Mouse (Mus musculus): ENCODE measurements at regions not wholly inside any gene's neighbourhood (a gene's known extent, or its start where the extent isn't known, plus 50 kb on each side); places are given as distances from the start of the nearest gene placed in this dataset.
"Not testable (repeated sequence)": the region's sequence is repeated elsewhere in the genome, so short reads cannot be mapped to it uniquely, and the experiment has no call there.

DNA sequence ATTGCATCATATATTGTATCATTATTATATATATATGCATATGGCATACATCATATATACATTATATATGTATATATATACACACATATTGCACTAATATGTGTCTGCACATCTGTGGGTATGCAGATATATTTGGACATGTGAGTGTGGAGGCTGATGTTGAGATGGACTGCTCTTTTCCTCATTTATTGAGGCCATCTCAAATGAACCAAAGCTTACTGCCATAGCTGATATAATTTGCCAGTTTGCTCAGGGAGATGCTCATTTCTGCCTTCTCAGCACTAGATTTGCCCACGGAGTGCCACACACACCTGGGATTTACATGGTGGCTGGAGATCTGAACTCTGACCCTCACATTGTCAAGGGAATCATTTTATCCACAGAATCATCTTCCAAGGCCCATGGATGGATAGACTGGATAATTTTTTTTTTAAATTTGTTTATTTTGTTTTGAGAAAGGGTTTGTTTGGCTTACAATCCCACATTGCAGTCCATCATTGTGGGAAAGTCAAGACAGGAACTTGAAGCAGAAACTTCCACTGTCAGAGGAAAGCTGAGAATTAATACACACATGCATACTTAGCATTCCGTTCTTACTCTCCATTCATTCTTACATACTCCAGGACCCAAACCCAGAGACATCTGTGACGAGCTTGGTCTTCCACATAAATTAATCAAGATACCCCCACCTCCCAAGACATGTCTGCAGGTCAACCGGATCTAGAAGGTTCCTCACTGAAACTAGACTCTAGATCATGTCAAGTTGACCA, 77.9 kb upstream of the Cwc22 start:
- no peak for DNase-seq
- intact Hi-C loops (cut with DNase I) = loop anchor here (5.0 kb wide), 1 partner anchor 227 kb away; no protein-coding TSS in a partner anchor

DNA sequence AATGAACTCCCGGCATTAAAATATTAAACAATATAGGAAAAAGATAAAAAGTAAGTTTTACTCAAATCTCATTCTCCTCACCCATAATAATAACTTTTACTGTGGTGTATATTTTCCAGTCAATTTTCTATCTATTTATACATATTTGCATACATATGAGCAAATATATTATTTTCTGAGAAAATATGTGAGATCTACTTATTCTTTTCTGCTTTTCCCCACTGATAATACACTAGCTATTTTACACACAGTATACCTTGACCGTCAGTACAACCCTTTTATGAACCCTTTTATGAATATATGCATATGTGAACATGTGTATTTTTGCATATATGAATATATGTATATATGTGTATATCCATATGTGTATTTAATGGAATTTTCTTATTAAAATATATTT, 77.2 kb upstream of the Cwc22 start:
- no peak for DNase-seq

DNA sequence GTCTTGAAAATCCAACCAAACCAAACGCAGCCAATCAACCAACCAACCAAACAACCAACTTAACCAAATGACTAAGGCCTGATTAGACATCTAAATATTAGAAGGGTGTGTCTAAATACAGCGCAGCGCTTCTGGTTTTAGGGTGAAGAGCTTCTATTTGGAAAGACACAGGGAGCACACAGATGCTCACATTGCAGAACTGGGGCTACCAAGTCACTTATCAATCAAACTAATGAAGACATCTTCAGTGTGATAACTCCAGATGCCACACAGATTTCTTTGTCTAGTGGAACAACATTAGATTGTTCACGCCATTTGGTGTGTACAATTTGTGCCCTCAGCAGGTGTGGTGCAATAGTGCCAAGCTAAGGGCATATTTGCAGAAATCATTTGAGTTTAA, 76.6 kb upstream of the Cwc22 start:
- no peak for DNase-seq
- intact Hi-C loops (cut with DNase I) = loop anchor here (5.0 kb wide), 1 partner anchor 225 kb away; no protein-coding TSS in a partner anchor

More for the DNA sequence above, 77.2 kb upstream of the Cwc22 start:
- intact Hi-C loops (cut with DNase I) = loop anchor here (5.0 kb wide), 1 partner anchor 226 kb away; no protein-coding TSS in a partner anchor

DNA sequence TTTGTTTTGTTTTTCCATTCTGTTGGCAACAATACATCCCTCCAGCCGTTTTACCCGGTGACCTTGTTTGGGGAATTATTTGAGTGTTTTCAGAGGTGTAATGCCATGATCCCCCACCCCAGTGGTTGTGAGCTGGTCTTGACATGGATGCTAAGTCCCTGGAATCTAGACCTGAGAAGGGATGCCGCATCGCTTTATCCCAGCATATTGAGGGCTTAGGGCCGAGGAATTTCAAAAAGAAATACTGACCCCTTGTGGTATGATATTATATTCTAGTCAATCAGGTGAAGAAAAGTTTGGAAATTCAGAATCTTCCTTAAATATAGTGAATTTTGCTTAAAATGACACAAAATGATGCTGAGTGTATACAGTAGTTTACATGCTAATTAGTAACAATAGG, 75.7 kb upstream of the Cwc22 start:
- intact Hi-C loops (cut with DNase I) = loop anchor here (5.0 kb wide), 1 partner anchor 225 kb away; no protein-coding TSS in a partner anchor
- DNase-seq = no peak

DNA sequence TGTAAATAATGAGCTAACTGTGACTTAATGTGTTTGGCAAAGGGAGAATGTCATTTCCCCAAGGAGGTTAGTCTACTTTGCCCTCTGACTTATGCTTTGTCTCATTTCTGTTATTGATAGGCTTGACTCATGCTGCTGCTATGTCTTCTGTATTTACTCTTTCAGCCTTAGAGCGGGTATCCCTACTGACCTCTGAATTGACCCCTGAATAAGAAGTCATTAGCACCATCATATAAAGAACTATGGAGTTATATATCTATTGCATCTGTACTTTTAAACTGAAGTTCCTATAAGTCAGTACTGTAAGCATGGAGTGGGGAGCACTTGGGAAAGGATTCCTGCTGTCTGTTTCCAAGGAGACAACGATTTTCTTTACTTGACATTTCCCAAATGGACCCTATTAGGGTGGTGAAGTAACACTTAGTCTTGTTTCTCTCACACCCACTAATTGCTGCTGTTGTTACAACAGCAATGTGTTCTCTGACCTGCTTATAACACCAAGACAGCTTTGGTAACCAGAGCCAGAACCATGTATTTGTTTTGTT, 75.3 kb upstream of the Cwc22 start:
- intact Hi-C loops (cut with DNase I) = loop anchor here (5.0 kb wide), 1 partner anchor 224 kb away; no protein-coding TSS in a partner anchor
- DNase-seq = no peak

DNA sequence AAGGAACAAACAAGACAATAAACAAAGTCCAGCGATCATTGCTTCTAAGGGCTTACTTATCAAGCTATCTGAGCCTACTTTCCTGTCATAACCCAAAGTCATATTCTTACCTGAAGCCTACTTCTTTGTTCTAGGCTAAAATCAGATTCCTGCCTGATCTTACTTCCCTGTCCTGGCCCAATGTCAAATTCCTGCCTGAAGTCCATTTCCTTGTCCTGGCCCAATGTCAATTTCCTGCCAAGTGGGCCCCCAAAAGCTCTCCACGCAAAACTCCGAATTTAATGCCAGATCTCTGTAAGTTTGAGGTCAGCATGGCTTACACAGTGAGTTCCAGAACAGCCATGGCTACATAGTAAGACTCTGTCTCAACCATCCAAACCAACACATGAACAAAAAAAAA, 74.3 kb upstream of the Cwc22 start:
- no peak for DNase-seq
- intact Hi-C loops (cut with DNase I) = loop anchor here (5.0 kb wide), 1 partner anchor 223 kb away; no protein-coding TSS in a partner anchor

DNA sequence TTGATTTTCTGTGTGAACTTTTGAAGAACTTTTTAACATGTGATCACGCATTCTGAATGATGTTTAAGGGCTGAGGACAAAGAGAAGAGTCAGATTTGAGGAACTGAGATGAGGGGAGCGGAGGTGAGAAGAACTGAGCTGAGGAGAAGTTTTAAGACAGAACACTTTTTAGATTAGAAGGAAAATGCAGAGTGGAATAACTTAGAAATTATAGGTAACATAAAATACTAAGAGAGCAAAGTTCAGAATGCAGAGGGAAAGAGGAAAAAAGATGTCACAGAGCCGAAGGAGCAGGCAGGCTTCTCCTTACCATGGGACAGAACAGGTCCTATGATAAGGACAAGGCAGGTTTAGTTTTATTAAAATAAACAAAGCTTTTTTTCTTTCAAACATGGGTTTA, 73.7 kb upstream of the Cwc22 start:
- intact Hi-C loops (cut with DNase I) = loop anchor here (5.0 kb wide), 1 partner anchor 223 kb away; no protein-coding TSS in a partner anchor
- no peak for DNase-seq

DNA sequence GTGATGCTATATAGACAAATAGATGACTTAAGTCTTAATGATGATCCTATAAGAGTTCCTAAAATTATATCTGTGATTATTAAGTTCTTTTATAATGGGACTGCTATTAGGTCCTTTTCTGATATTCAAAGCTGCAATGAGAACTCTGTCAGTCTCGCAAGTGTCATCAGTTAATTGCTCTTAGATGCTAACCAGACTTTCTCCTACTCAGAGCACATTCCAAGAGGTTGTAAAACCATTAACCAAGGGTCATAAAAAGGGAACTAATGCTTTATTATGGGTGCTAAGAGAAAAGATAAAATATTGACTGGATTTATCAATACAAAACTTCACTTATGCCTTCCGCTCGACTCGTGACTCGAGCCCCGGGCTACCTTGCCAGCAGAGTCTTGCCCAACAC, 66.3 kb upstream of the Cwc22 start:
- intact Hi-C loops (cut with DNase I) = not testable (repeated sequence)

DNA sequence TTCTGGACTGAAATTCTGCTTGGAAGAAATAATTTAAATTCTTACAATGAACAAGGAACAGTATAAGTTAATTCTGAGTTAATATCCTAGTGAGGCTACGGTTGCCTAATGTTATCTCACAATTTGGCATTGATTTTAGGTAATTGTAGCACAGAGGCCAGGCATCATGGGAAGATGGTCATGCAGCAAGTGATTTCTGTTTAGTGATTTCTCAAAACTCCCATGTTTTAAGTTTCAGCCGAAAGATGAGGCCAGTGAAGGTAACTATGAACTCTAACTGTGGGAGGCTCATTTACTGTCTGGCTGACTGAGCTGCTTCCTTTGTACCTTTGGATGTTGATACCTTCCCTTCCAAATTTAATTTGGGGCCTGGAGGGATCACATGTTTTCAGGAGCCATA, 65.6 kb upstream of the Cwc22 start:
- intact Hi-C loops (cut with DNase I) = no loop called here
- no peak for DNase-seq

More for the DNA sequence above, 66.3 kb upstream of the Cwc22 start:
- not testable (repeated sequence) for DNase-seq

DNA sequence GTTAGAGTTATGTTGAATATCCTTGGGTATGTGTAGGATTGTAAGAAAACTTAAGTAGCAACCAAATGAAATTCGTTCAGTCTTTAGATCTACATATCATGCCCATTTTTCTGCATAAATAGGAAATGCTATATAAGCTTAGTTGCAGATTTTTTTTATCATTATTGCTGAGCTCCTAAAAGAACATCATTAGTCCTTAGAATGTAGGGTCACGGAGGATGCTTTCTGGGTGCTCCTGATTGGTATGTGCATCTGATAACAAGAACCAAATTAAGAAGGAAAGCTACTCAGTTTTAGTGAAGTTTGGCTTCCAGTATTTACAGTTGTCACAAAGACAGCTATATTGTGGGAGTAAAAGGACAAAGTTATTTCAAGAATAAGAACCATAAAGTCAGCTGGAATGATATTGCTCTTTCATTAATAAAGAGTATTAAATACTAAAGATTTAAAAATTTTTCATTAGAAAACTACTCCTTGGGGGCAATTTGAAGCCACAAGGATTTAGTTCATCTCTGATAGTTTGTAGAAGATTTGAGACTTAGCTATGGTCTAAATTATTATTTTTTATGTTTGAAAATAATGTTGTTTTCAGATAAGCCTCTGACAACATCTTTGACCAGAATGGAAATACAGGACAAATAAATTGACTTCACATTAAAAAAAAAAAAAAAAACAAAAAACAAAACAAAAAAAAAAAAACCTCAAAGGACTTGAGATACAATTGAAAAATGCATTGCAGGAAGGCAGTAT, 65.1 kb upstream of the Cwc22 start:
- intact Hi-C loops (cut with DNase I) = no loop called here
- DNase-seq = no peak

DNA sequence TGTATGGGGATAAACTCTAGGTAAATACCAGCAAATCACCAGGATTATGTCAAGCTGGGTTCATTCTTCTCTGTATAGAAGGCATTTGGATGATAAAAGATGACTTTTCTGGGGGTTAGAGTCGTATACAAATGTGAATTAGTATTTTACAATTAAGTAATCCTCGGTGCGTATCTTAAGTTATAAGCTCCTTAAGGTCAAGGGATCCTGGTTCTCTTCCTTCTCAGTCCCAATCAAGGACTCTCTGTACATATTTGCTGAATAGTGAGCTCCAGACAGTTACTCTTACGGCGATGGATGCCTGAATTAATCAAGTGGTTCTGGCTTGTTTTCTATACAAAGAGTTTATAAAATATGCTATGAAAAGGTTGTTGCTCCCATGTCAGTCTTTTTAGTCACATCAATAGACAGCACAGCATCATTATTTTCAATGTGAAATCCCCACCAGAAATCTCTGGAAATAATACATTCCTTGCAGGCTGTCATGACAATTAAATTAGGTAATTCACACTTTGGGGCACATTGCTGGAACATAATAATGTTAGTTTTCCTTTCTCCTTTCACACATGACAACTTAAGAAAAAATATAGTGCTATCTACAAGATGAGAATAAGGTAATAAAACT, 64.0 kb upstream of the Cwc22 start:
- no peak for DNase-seq
- intact Hi-C loops (cut with DNase I) = no loop called here

DNA sequence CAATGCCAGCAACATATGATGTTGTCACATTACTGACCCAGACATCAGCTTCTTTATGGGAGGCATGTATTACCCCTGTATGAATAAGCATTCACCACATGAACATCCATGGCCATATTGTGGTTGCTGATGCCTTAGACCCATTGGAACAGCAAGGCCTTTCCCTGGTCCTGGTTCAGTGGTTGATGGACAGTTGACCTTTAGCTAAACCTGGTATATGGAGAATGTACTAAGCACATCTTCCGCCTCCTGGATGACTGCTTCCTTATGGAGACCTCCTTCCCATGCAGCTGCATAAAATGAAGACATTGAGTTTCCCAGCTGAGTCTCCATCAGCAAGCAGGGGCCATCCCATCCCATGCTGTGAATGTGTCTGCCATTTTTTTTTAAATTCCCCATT, 61.9 kb upstream of the Cwc22 start:
- DNase-seq = no peak
- intact Hi-C loops (cut with DNase I) = loop anchor here (5.0 kb wide), 1 partner anchor 126 kb away; no protein-coding TSS in a partner anchor

DNA sequence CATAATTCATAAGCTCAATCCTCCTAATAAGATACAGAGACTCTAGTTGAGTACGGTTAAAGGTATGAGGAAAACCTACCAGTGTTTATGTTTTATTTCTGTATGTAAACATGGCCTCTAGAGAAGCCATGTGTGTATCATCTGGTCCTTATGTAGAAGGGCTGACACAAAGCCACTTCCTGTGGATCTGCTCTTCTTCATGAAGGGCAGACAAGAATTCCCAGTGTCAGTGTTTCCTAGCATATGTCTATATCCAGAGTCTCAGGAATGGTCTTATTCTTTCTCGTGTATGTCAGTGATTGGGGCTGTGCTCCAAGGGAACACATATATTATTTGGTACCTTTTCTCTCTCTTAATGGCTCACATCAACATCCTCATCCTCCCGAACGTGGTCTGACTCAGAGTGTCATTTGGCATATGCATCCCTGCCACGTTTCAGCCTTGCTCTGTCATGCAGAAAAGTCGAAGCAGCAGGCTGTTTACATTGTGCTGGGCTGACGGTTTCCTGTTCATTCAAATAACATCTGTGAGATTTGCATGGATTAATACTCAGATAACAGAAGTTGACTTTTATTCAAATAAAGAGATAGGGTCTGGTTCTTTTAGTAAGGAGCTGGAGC, 59.3 kb upstream of the Cwc22 start:
- DNase-seq = no peak
- intact Hi-C loops (cut with DNase I) = loop anchor here (5.0 kb wide), 1 partner anchor 123 kb away; no protein-coding TSS in a partner anchor

DNA sequence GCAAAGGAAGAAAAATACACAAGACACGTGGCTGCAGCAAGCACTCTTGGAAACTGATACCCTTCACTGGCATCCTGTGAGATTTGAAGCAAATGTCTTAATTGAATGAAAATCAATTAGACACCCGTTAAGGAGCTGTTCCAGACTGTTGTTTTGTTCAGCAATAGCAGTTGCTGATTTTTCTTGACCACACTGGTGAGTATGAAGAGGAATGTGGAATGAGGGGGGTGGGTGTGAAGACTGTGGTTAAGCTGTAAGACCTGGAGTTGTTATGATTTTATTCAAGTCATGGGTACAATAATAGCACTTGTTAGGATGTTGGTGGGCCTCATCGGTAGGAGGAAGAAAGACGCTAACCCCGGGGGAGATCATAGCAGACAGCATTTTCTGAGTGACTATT, 58.3 kb upstream of the Cwc22 start:
- intact Hi-C loops (cut with DNase I) = no loop called here
- no peak for DNase-seq

All from gastrocnemius, postnatal 36 days (tissue).